Mouse (Mus musculus) intestine, embryonic 15.5 days (tissue): ENCODE data around the gene Ampd2. TPM values are rescaled to one million over a fixed set of nuclear protein-coding genes. Genes with fewer than 3 reads are reported as not detected.

Experiments
- polyA plus RNA-seq: library from polyadenylated mRNA; unstranded; fragments of >200 nt; fragmentation: Nextera tagmentation; extraction: Ambion mirVana; gene quantifications from 2 replicates; pipeline ENCODE4 v1.2.1, GENCODE M21; 2015

The Ampd2 gene
- polyA plus RNA-seq, 1 experiment from 2014 or later, result 49.9 TPM

Other genes with a start within 250 kb of the Ampd2 start
- gene Eps8l3, start 209.4 kb downstream of the Ampd2 start, polyA plus RNA-seq, result 164 and 180 TPM in 2 replicates
- 173 and 186 TPM in 2 replicates for gene Gstm5, start 190.8 kb downstream of the Ampd2 start, polyA plus RNA-seq
- 26.1 and 32.5 TPM in 2 replicates for gene Gstm7, start 154.8 kb downstream of the Ampd2 start, polyA plus RNA-seq
- 16.9 and 19.1 TPM in 2 replicates for gene Gstm6, start 142.9 kb downstream of the Ampd2 start, polyA plus RNA-seq
- 153 and 154 TPM in 2 replicates for gene Gstm3, start 117.4 kb downstream of the Ampd2 start, polyA plus RNA-seq
- gene Gstm2, start 100.2 kb downstream of the Ampd2 start, polyA plus RNA-seq, result 184 and 198 TPM in 2 replicates
- 335 and 425 TPM in 2 replicates for gene Gstm1, start 68.7 kb downstream of the Ampd2 start, polyA plus RNA-seq
- 33.0 and 33.9 TPM in 2 replicates for gene Gstm4, start 41.8 kb downstream of the Ampd2 start, polyA plus RNA-seq
- 1.9 and 2.8 TPM in 2 replicates for gene Gnat2, start 6.1 kb upstream of the Ampd2 start, polyA plus RNA-seq
- gene Gnai3, start 59.5 kb upstream of the Ampd2 start, polyA plus RNA-seq, result 165 and 183 TPM in 2 replicates
- 0.15 and 0.21 TPM in 2 replicates for gene Gpr61, start 68.2 kb upstream of the Ampd2 start, polyA plus RNA-seq
- gene Amigo1, start 99.7 kb upstream of the Ampd2 start, polyA plus RNA-seq, result 3.9 and 4.4 TPM in 2 replicates
- 3.6 and 3.8 TPM in 2 replicates for gene Cyb561d1, start 114.6 kb upstream of the Ampd2 start, polyA plus RNA-seq
- gene Atxn7l2, start 124.3 kb upstream of the Ampd2 start, polyA plus RNA-seq, result 10.9 and 11.3 TPM in 2 replicates
- gene Sypl2, start 140.0 kb upstream of the Ampd2 start, polyA plus RNA-seq, result 0.21 and 0.27 TPM in 2 replicates
- 271 and 291 TPM in 2 replicates for gene Psma5, start 170.3 kb upstream of the Ampd2 start, polyA plus RNA-seq
- 9.4 and 10.4 TPM in 2 replicates for gene Sort1, start 197.4 kb upstream of the Ampd2 start, polyA plus RNA-seq